Mouse (Mus musculus): ENCODE measurements around the gene Slc34a3.
A peak's percentile ranks its signal among the peaks of the same experiment; 100 is the strongest.

DNA sequence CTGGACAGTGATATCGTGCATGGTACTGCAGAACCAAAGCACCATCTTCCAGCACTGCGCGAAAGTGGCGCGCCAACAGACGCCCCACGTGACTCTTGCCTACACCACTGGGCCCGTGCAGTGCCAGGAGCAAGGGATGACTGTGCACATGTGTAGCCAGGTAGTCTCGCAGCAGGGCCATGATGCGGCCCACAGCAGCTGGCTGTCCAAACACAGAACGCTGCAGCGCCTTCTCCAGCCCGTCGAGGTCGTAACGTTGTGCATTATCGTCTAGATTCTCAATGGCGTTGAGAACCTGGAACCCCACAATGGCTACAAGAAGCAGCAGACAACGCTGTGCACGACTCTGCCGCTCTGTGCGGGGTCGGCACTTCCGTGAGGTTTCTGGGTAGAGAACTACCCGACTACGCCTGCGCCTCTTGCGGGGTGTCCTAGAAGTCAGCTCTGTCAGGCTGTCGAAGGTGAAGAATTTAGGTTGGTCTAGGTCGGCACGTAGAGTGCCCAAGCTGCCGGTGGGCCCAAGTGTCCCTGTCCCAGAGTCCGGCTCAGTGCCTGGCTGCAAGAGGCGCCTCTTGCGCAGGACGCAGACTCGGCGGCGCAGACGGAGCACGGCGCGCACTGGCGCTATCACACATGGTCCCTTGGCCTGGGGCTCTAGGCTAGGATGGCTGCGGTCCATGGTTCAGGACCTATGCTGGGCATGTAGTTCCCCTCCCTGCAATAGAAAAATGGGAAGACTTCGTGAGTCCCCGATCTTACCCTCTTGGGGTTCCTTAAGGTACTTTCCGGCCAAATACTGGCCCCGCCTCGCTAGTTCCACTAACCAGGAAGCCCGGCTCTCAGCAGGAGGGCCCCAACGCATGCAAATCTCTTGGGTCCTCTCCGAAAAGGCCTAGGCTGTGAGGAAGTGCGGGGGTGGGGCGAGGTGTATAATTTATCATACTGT, 38.7 kb downstream of the Slc34a3 start:
- peak; percentile 43; the same call in 1 of the 2 replicates for TF ChIP-seq CTCF (IDR thresholded peaks at IDR 0.05; ENCODE audit: borderline replicate concordance, control insufficient read depth, extremely low read depth, insufficient read depth, low read length, poor library complexity)
- TF ChIP-seq POLR2A (IDR thresholded peaks at IDR 0.05; ENCODE audit: control insufficient read depth, extremely low read depth, insufficient read depth, low read length, poor library complexity), result no peak
